Mouse (Mus musculus): ENCODE results near the gene Rpl13.

DNA sequence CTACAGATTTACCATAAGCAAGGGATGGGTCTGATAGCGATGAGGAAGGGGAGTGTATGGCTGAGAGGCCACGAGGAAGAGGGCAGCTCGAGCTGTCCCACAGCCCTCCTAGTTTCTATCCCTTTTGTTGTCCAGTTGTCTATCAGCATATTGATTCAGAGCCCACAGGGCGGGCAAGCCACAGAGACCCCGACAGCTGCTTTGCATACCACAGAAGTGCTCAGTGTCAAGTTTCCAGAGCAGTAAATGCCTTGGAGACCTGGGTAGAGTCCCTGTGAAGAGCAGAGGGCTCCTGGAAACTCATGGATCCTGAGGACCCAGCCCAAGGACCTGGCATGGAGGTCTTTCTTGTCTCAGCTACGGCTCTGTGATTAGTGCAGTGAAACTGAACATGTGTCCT lies 19.2 kb upstream of the Rpl13 start:
- TF ChIP-seq CTCF (IDR thresholded peaks at IDR 0.05; ENCODE audit: borderline replicate concordance, extremely low read depth, insufficient read depth, insufficient read length) (no peak), POLR2A (IDR thresholded peaks at IDR 0.05; ENCODE audit: borderline replicate concordance, extremely low read depth, insufficient read depth, insufficient read length, poor library complexity, severe bottlenecking) (no peak)
